Mouse (Mus musculus) intestine, embryonic 16.5 days (tissue): ENCODE measurements around the gene Poln. TPM values are rescaled to one million over a fixed set of nuclear protein-coding genes. Genes with fewer than 3 reads are reported as not detected.

ENCODE experiments used
- ATAC-seq: fragments of 200-750 bp; cut with Nextera tagmentation; 2 replicates; pipeline ENCODE4 v1.8.0; 2017; ENCODE audit warnings: moderate TSS enrichment, moderate library complexity
- H3K27ac ChIP-seq: fragments of 300-500 bp; sonication (generic); 2 replicates; pipeline ENCODE4 v1.5.1; 2014; ENCODE audit warnings: mild to moderate bottlenecking, low read length
- H3K27me3 ChIP-seq: fragments of 300-500 bp; sonication (generic); replicated peaks from 2 replicates; pipeline ENCODE4 v1.6.1; 2014; ENCODE audit warnings: low read length, control low read depth, mixed read lengths; ENCODE audit not compliant: control insufficient read depth, insufficient read depth
- H3K36me3 ChIP-seq: fragments of 300-500 bp; sonication (generic); 2 replicates; pipeline ENCODE4 v1.6.1; 2014; ENCODE audit warnings: low read length, control low read depth; ENCODE audit not compliant: control insufficient read depth, insufficient read depth
- H3K4me1 ChIP-seq: fragments of 300-500 bp; sonication (generic); 2 replicates; pipeline ENCODE4 v1.6.1; 2014; ENCODE audit warnings: low read length, control low read depth, mixed read lengths; ENCODE audit not compliant: control insufficient read depth, insufficient read depth
- H3K4me2 ChIP-seq: fragments of 300-500 bp; sonication (generic); 2 replicates; pipeline ENCODE4 v1.6.1; 2014; ENCODE audit warnings: low read depth, low read length, control low read depth
- H3K4me3 ChIP-seq: fragments of 300-500 bp; sonication (generic); 2 replicates; pipeline ENCODE4 v1.5.1; 2014; ENCODE audit warnings: mild to moderate bottlenecking, low read length
- H3K9ac ChIP-seq: fragments of 300-500 bp; sonication (generic); 2 replicates; pipeline ENCODE4 v1.6.1; 2014; ENCODE audit warnings: low read depth, low read length
- H3K9me3 ChIP-seq: fragments of 300-500 bp; sonication (generic); 2 replicates; pipeline ENCODE4 v1.6.1; 2016; ENCODE audit warnings: low read length, control low read depth; ENCODE audit not compliant: control insufficient read depth
- WGBS: fragments of 180-500 bp; shearing (Covaris S2); extraction: QIAGEN DNeasy Blood & Tissue Kit; methylation state at CpG from one replicate; pipeline ENCODE4 v1.1.7; 2014; 5-methylcytosine and 5-hydroxymethylcytosine counted together
- polyA plus RNA-seq: library from polyadenylated mRNA; unstranded; fragments of >200 nt; fragmentation: Nextera tagmentation; extraction: Ambion mirVana; gene quantifications from 2 replicates; pipeline ENCODE4 v1.2.1, GENCODE M21; 2015

Poln gene
- polyA plus RNA-seq, result 0.23 and 0.24 TPM in 2 replicates

DNA sequence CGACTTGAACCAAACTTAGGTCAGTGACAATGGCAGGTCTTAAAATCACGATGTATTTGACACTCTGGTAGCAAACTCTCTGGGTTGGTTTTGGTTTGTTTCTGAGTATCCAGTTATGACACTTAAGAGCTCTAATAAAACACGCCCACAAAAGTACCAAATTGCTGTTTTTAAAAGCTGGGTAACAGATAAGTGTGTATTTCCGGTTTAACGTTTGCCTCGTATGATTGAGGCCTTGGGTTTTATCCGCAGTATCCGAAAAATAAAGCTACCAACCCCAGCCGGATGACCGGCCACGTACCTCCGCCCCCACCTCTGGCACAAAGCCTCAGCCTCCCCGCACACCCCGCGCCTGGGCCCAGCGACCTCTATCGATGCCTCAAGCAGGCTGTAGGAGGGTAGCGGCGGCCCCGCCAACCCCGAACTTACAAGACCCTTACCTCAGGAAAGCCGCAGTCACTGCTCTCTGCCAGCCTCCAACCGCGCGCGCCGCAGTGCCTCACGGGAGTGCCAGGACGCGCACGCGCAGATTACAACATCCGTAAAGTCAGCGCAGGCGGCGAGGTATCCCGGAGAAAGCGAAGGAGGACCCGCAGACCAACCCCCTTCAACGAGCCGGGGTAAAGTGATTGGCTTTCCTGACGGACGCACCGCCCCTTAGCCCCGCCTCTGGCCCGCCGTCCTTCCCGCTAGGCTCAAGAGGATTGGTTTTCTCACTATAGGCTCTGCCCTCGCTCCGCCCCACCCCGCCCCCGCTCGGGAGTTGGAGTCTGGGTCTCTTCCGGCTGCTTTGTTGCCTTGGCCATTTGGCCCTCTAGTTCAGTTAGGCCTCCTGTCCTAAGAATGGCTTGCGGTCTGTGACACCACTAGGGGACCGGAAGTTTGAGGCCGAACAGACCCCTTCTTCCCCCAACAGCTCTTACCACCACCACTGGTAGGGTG is at the start of gene Poln, which contains the start of gene Haus3:
TSS of gene Poln (minus strand) at position 499 of the 942 bp plus-strand sequence.
TSS of gene Haus3 (minus strand) at position 578 of the 942 bp plus-strand sequence.
- Histone ChIP-seq H3K4me1 (peaks cover 8% of the 10 kb centered on the region), H3K4me3 (peak within 1 kb of the TSS; percentile 85), H3K9ac (peak within 1 kb of the TSS; percentile 95), H3K36me3 (0 out of 2 replicates have a peak, but pooled peaks cover 1% of the 10 kb centered on the region), H3K9me3 (no peaks in the 10 kb centered on the region), H3K27ac (peak within 1 kb of the TSS; percentile 89), H3K4me2 (peak within 1 kb of the TSS; percentile 81), H3K27me3 (no peaks in the 10 kb centered on the region)
- under 1% methylated on average over 56 of the region's 57 CpGs for WGBS
- peak; percentile 100 for ATAC-seq

GRCm38 (mm10) chr5:34218672-34219071 is 49.4 kb upstream of the Poln start:
- no peak for ATAC-seq
- H3K4me3 ChIP-seq, result no peak overlapping the region
- no peak overlapping the region for H3K27ac ChIP-seq
- 46% methylated on average over 5 of the region's 5 CpGs for whole genome bisulfite sequencing
- H3K4me1 ChIP-seq, result 0 out of 2 replicates have a peak, but pooled peaks cover under 1% of the 10 kb centered on the region
- no peak overlapping the region for H3K4me2 ChIP-seq
- H3K9me3 ChIP-seq, result no peaks in the 10 kb centered on the region
- no peaks in the 10 kb centered on the region for H3K36me3 ChIP-seq
- H3K9ac ChIP-seq, result no peak overlapping the region
- no peaks in the 10 kb centered on the region for H3K27me3 ChIP-seq

DNA sequence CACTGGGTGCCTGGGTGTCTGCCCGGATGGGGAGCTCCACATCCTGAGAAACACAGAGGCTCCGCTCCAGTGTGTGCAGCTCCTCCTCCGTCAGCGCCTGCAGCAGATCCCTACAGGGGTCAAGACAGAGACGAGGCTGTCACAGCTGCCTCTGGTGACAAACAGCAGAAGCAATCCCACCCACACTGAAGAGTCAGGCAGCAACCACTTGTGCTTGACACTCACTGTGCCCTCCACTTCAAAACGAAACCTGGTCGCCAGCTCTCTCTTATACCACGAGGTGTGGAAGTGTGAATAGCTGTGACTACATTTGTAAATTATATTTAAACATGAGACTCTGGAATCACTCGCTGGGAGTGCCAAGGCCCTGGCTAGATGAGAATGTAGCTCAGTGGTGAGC is 48.5 kb upstream of the Poln start:
- Histone ChIP-seq H3K27ac (no peak overlapping the region), H3K9ac (no peak overlapping the region), H3K9me3 (no peaks in the 10 kb centered on the region), H3K4me2 (no peak overlapping the region), H3K27me3 (no peaks in the 10 kb centered on the region), H3K4me1 (0 out of 2 replicates have a peak, but pooled peaks cover 3% of the 10 kb centered on the region), H3K4me3 (no peak overlapping the region), H3K36me3 (no peaks in the 10 kb centered on the region)
- WGBS, result 39% methylated on average over 9 of the region's 9 CpGs
- ATAC-seq, result no peak

GRCm38 (mm10) chr5:34216025-34216424 is 46.8 kb upstream of the Poln start:
- no peak for ATAC-seq
- Histone ChIP-seq H3K9ac (no peak overlapping the region), H3K9me3 (no peaks in the 10 kb centered on the region), H3K27me3 (no peaks in the 10 kb centered on the region), H3K4me3 (no peak overlapping the region), H3K27ac (no peak overlapping the region), H3K36me3 (no peaks in the 10 kb centered on the region), H3K4me1 (0 out of 2 replicates have a peak, but pooled peaks cover 3% of the 10 kb centered on the region), H3K4me2 (no peak overlapping the region)
- 59% methylated on average over 7 of the region's 7 CpGs for WGBS

GRCm38 (mm10) chr5:34213659-34214058 is 44.4 kb upstream of the Poln start:
- H3K4me3 ChIP-seq, result no peak overlapping the region

GRCm38 (mm10) chr5:34210279-34210678 is 41.0 kb upstream of the Poln start:
- Histone ChIP-seq H3K27me3 (no peaks in the 10 kb centered on the region), H3K36me3 (no peaks in the 10 kb centered on the region), H3K4me3 (no peak overlapping the region), H3K27ac (no peak overlapping the region), H3K9ac (no peak overlapping the region), H3K4me1 (0 out of 2 replicates have a peak, but pooled peaks cover 3% of the 10 kb centered on the region), H3K9me3 (no peaks in the 10 kb centered on the region), H3K4me2 (no peak overlapping the region)
- peak; percentile 76 for ATAC-seq
- 4% methylated on average over 1 of the region's 1 CpGs for WGBS

More at GRCm38 (mm10) chr5:34213659-34214058, 44.4 kb upstream of the Poln start:
- H3K4me2 ChIP-seq, result no peak overlapping the region
- 0 out of 2 replicates have a peak, but pooled peaks cover 3% of the 10 kb centered on the region for H3K4me1 ChIP-seq
- H3K9ac ChIP-seq, result no peak overlapping the region
- H3K27ac ChIP-seq, result no peak overlapping the region
- ATAC-seq, result no peak
- no peaks in the 10 kb centered on the region for H3K36me3 ChIP-seq
- 54% methylated on average over 8 of the region's 8 CpGs for WGBS
- H3K9me3 ChIP-seq, result no peaks in the 10 kb centered on the region
- H3K27me3 ChIP-seq, result no peaks in the 10 kb centered on the region

DNA sequence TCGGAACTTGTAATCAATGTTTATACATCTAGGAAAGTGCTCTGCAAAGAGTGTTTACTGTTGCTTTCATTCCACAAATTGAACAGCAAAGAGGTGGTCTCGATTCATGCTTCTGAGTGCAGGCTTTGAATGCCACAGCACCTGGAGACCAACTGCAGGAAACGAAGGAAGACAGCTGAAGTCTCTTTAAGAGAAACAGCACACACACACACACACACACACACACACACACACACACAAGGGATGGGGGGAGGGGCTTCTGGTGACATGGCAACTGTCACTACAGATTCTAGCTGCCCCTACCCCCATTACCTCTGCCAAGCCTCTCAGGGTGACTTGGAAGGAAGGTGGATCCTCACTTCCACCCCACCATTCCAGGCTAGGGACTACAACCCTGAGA is 38.3 kb upstream of the Poln start:
- Histone ChIP-seq H3K4me2 (no peak overlapping the region), H3K4me1 (no peaks in the 10 kb centered on the region), H3K9me3 (no peaks in the 10 kb centered on the region), H3K27ac (no peak overlapping the region), H3K4me3 (no peak overlapping the region), H3K27me3 (no peaks in the 10 kb centered on the region), H3K36me3 (no peaks in the 10 kb centered on the region), H3K9ac (no peak overlapping the region)
- no peak for ATAC-seq
- WGBS, result 36% methylated on average over 3 of the region's 3 CpGs

GRCm38 (mm10) chr5:34205788-34206187 is 36.5 kb upstream of the Poln start:
- no peak for ATAC-seq
- H3K4me1 ChIP-seq, result no peaks in the 10 kb centered on the region
- no peak overlapping the region for H3K27ac ChIP-seq
- H3K27me3 ChIP-seq, result no peaks in the 10 kb centered on the region
- no peaks in the 10 kb centered on the region for H3K9me3 ChIP-seq
- H3K4me3 ChIP-seq, result no peak overlapping the region
- no peak overlapping the region for H3K9ac ChIP-seq
- no peak overlapping the region for H3K4me2 ChIP-seq
- no peaks in the 10 kb centered on the region for H3K36me3 ChIP-seq
- 65% methylated on average over 2 of the region's 2 CpGs for WGBS

DNA sequence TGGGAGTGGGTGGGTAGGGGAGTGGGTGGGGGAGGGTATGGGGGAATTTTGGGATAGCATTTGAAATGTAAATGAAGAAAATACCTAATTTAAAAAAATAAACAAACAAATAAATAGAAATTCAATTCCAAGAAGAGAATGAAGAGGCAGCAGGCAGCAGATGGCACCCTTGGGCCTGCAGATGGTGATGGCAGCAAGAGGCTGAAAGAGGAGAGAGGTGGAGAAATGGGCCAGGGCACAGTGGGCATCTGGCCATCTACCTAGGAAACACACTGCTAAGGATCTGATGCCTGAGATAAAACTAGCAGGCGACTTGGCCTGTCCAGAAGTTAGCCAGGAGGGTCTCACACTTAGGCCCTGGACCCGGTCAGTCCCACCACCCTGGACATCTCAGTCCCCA is 35.7 kb upstream of the Poln start:
- ATAC-seq, result no peak
- 82% methylated on average over 2 of the region's 2 CpGs for WGBS
- H3K27ac ChIP-seq, result no peak overlapping the region

More for the DNA sequence above, 35.7 kb upstream of the Poln start:
- Histone ChIP-seq H3K4me2 (no peak overlapping the region), H3K27me3 (no peaks in the 10 kb centered on the region), H3K9ac (no peak overlapping the region), H3K9me3 (no peaks in the 10 kb centered on the region), H3K4me3 (no peak overlapping the region), H3K4me1 (no peaks in the 10 kb centered on the region), H3K36me3 (no peaks in the 10 kb centered on the region)
